Mouse (Mus musculus): ENCODE measurements around the gene Arid1b. TPM values are rescaled to one million over a fixed set of nuclear protein-coding genes. Genes with fewer than 3 reads are reported as not detected.

Arid1b gene
- total and polyA plus RNA-seq, 3 experiments: 6.1 to 12.4 (median 9.7) TPM

GRCm38 (mm10) chr17:5070399-5070798 lies 76.3 kb downstream of the Arid1b start:
- Histone ChIP-seq H3K36me3 (replicated peaks in 1 of 2; ENCODE audit: control insufficient read depth in 1 of 2, insufficient read depth in 1 of 2, low read length in 1 of 2) (peaks cover 3 to 48% of the 10 kb centered on the region in 2 experiments), H3K4me3 (replicated peaks in 1 of 3; ENCODE audit: low read depth in 2 of 3, low read length in 2 of 3, poor library complexity in 1 of 3) (no peak overlapping the region), H3K27ac (ENCODE audit: insufficient read depth, low read depth) (no peak overlapping the region), H3K4me2 (ENCODE audit: insufficient read depth, low read depth, poor library complexity, severe bottlenecking) (no peak overlapping the region), H3K79me2 (replicated peaks; ENCODE audit: control insufficient read depth, extremely low read depth, insufficient read depth, poor library complexity, severe bottlenecking) (no peaks in the 10 kb centered on the region; the same call in 1 of the 2 replicates), H3K9ac (ENCODE audit: insufficient read depth, low read depth) (no peak overlapping the region), H3K27me3 (replicated peaks) (no peaks in the 10 kb centered on the region), H3K9me3 (replicated peaks; ENCODE audit: low read length) (no peaks in the 10 kb centered on the region), H3K4me1 (ENCODE audit: control insufficient read depth in 1 of 2, insufficient read depth in 2 of 2) (peaks cover 0 to 29% of the 10 kb centered on the region in 2 experiments; a peak in 2 of 4 replicates)
- dilution Hi-C loops (cut with MboI; ENCODE audit: extremely low pct_ligation_motif_present, extremely low pct_unique_long_range_greater_than_20kb, low sequenced_read_pairs) (no loop called here), in situ Hi-C loops (cut with MboI; ENCODE audit: low pct_ligation_motif_present, low pct_unique_long_range_greater_than_20kb, low sequenced_read_pairs) (no loop called here)
- DNase-seq (ENCODE audit: extremely low read depth): no peak
- TF ChIP-seq KAT2A (IDR thresholded peaks at IDR 0.05; ENCODE audit: insufficient replicate concordance, low read length) (no peak), USF1 (IDR thresholded peaks at IDR 0.05; ENCODE audit: low read depth, low read length) (no peak), HCFC1 (IDR thresholded peaks at IDR 0.05; ENCODE audit: low read depth, low read length) (no peak), ZC3H11A (IDR thresholded peaks at IDR 0.05; ENCODE audit: low read depth, low read length) (no peak), TCF12 (IDR thresholded peaks at IDR 0.05; ENCODE audit: low read depth, low read length) (no peak), E2F4 (IDR thresholded peaks at IDR 0.05; ENCODE audit: insufficient replicate concordance, low read depth, low read length) (no peak), NRF1 (IDR thresholded peaks at IDR 0.05; ENCODE audit: low read depth, low read length) (no peak), MXI1 (IDR thresholded peaks at IDR 0.05; ENCODE audit: low read depth, low read length) (no peak), SIN3A (IDR thresholded peaks at IDR 0.05; ENCODE audit: low read length) (no peak), MAX (IDR thresholded peaks at IDR 0.05; ENCODE audit: low read length) (no peak), MEF2A (IDR thresholded peaks at IDR 0.05; ENCODE audit: borderline replicate concordance, low read depth, low read length) (no peak), MAZ (IDR thresholded peaks at IDR 0.05; ENCODE audit: low read depth, low read length) (no peak), GABPA (IDR thresholded peaks at IDR 0.05; ENCODE audit: insufficient replicate concordance, low read depth, low read length) (no peak)

- Histone ChIP-seq H3K4me2 (ENCODE audit: insufficient read depth, low read depth, poor library complexity, severe bottlenecking) (no peak overlapping the region), H3K4me3 (replicated peaks in 1 of 3; ENCODE audit: low read depth in 2 of 3, low read length in 2 of 3, poor library complexity in 1 of 3) (no peak overlapping the region), H3K27me3 (replicated peaks) (no peaks in the 10 kb centered on the region), H3K9me3 (replicated peaks; ENCODE audit: low read length) (no peaks in the 10 kb centered on the region), H3K9ac (ENCODE audit: insufficient read depth, low read depth) (no peak overlapping the region), H3K36me3 (replicated peaks in 1 of 2; ENCODE audit: control insufficient read depth in 1 of 2, insufficient read depth in 1 of 2, low read length in 1 of 2) (peaks cover 3 to 34% of the 10 kb centered on the region in 2 experiments), H3K27ac (ENCODE audit: insufficient read depth, low read depth) (no peak overlapping the region), H3K79me2 (replicated peaks; ENCODE audit: control insufficient read depth, extremely low read depth, insufficient read depth, poor library complexity, severe bottlenecking) (no peaks in the 10 kb centered on the region; the same call in 1 of the 2 replicates), H3K4me1 (ENCODE audit: control insufficient read depth in 1 of 2, insufficient read depth in 2 of 2) (peaks cover 0 to 25% of the 10 kb centered on the region in 2 experiments; a peak in 2 of 4 replicates)
- in situ Hi-C loops (cut with MboI; ENCODE audit: low pct_ligation_motif_present, low pct_unique_long_range_greater_than_20kb, low sequenced_read_pairs): no loop called here
- no peak for TF ChIP-seq MYC (IDR thresholded peaks at IDR 0.05; ENCODE audit: low read depth, low read length)
- TF ChIP-seq SIN3A (IDR thresholded peaks at IDR 0.05; ENCODE audit: low read length): no peak
- no peak for TF ChIP-seq NELFE (IDR thresholded peaks at IDR 0.05; ENCODE audit: low read depth, low read length)
- no peak for TF ChIP-seq POLR2AphosphoS2 (IDR thresholded peaks at IDR 0.05; ENCODE audit: low read depth, low read length)
- no peak for TF ChIP-seq ELF1 (IDR thresholded peaks at IDR 0.05; ENCODE audit: low read depth, low read length)
- no peak for TF ChIP-seq BHLHE40 (IDR thresholded peaks at IDR 0.05; ENCODE audit: low read depth, low read length)
- no peak for TF ChIP-seq TCF12 (IDR thresholded peaks at IDR 0.05; ENCODE audit: low read depth, low read length)
- no peak for TF ChIP-seq TBP (conservative IDR thresholded peaks at IDR 0.05; ENCODE audit: low read depth, low read length)
- no peak for TF ChIP-seq GABPA (IDR thresholded peaks at IDR 0.05; ENCODE audit: insufficient replicate concordance, low read depth, low read length)
- no peak for TF ChIP-seq MAZ (IDR thresholded peaks at IDR 0.05; ENCODE audit: low read depth, low read length)
- TF ChIP-seq ZC3H11A (IDR thresholded peaks at IDR 0.05; ENCODE audit: low read depth, low read length): no peak
- TF ChIP-seq E2F4 (IDR thresholded peaks at IDR 0.05; ENCODE audit: insufficient replicate concordance, low read depth, low read length): no peak
- DNase-seq (ENCODE audit: extremely low read depth): no peak
- dilution Hi-C loops (cut with MboI; ENCODE audit: extremely low pct_ligation_motif_present, extremely low pct_unique_long_range_greater_than_20kb, low sequenced_read_pairs): no loop called here
Measured at GRCm38 (mm10) chr17:5072539-5072938, 78.4 kb downstream of the Arid1b start.

All from CH12.LX (cell line).